In genomic region chr5:131585684-131586331, GRCm38 (mm10) we compare ENCODE assay signal across 8 mouse cellular contexts.
A peak's percentile ranks its signal among the peaks of the same experiment; 100 is the strongest.
DNase-seq lines count a peak whose midpoint lies in the region; ATAC-seq and TF ChIP-seq lines count a peak whose summit lies in the region.

No protein-coding gene starts in this region.

- H3K4me1 ChIP-seq in kidney, postnatal 0 days (replicated peaks; ENCODE audit: insufficient read depth, low read length), result peaks cover 26% of the 10 kb centered on the region
- H3K4me1 ChIP-seq in embryonic facial prominence, embryonic 15.5 days, result peaks cover 26% of the 10 kb centered on the region
- peaks cover 46% of the 10 kb centered on the region for H3K4me1 ChIP-seq in hindbrain, embryonic 10.5 days (replicated peaks)

- ATAC-seq in kidney, postnatal 0 days (replicated peaks; ENCODE audit: low FRiP score, low read depth), result no peak
- peak; percentile 43; the same call in 1 of the 2 replicates for ATAC-seq in embryonic facial prominence, embryonic 15.5 days (ENCODE audit: insufficient number of reproducible peaks, low FRiP score, low TSS enrichment, low read depth)
- no peak for ATAC-seq in CD4-positive, CD25-positive, alpha-beta regulatory T cell, adult 4 months
- no peak for ATAC-seq in erythroblast, adult 5-6 weeks (replicated peaks; ENCODE audit: low FRiP score, poor library complexity, severe bottlenecking)

- no peak overlapping the region for H3K4me3 ChIP-seq in kidney, postnatal 0 days (replicated peaks; ENCODE audit: low read depth, low read length)
- no peak overlapping the region for H3K4me3 ChIP-seq in embryonic facial prominence, embryonic 15.5 days (replicated peaks)
- peak overlapping the region; percentile 24; the same call in 1 of the 2 replicates for H3K4me3 ChIP-seq in hindbrain, embryonic 10.5 days

- 0 out of 2 replicates have a peak overlapping the region, but pooled peaks have one; percentile 31 for H3K9ac ChIP-seq in kidney, postnatal 0 days (ENCODE audit: low read depth, low read length)
- no peak overlapping the region for H3K9ac ChIP-seq in embryonic facial prominence, embryonic 15.5 days

- 14% methylated on average over 26 of the region's 26 CpGs for WGBS in kidney, postnatal 0 days
- 39% methylated on average over 26 of the region's 26 CpGs for WGBS in embryonic facial prominence, embryonic 15.5 days
- 34% methylated on average over 26 of the region's 26 CpGs for WGBS in hindbrain, embryonic 10.5 days

- H3K27me3 ChIP-seq in kidney, postnatal 0 days (ENCODE audit: insufficient read depth, low read length), result no peaks in the 10 kb centered on the region
- no peaks in the 10 kb centered on the region for H3K27me3 ChIP-seq in embryonic facial prominence, embryonic 15.5 days
- peaks cover 98% of the 10 kb centered on the region for H3K27me3 ChIP-seq in hindbrain, embryonic 10.5 days (ENCODE audit: insufficient read depth, poor library complexity, severe bottlenecking)

- TF ChIP-seq CTCF in kidney, postnatal 0 days (IDR thresholded peaks at IDR 0.05; ENCODE audit: low read depth), result no peak

- DNase-seq in kidney, postnatal 0 days (ENCODE audit: low spot score), result peak; percentile 86
- no peak for DNase-seq in kidney, adult 11 months
- DNase-seq in hindbrain, embryonic 10.5 days (ENCODE audit: low spot score), result peak; percentile 47
- peak; percentile 77 for DNase-seq in neural tube, embryonic 10.5 days (ENCODE audit: extremely low spot score, low spot score)
- DNase-seq in adrenal gland, adult 2 months, result no peak

- no peaks in the 10 kb centered on the region for H3K9me3 ChIP-seq in kidney, postnatal 0 days (replicated peaks; ENCODE audit: low read length)
- H3K9me3 ChIP-seq in embryonic facial prominence, embryonic 15.5 days (replicated peaks), result no peaks in the 10 kb centered on the region
- no peaks in the 10 kb centered on the region for H3K9me3 ChIP-seq in hindbrain, embryonic 10.5 days

- no peak overlapping the region for H3K27ac ChIP-seq in kidney, postnatal 0 days
- H3K27ac ChIP-seq in embryonic facial prominence, embryonic 15.5 days (replicated peaks), result no peak overlapping the region
- H3K27ac ChIP-seq in hindbrain, embryonic 10.5 days, result peak overlapping the region; percentile 69

- H3K4me2 ChIP-seq in kidney, postnatal 0 days (ENCODE audit: low read length), result peak overlapping the region; percentile 40
- H3K4me2 ChIP-seq in embryonic facial prominence, embryonic 15.5 days (replicated peaks), result peak overlapping the region; percentile 15; the same call in 1 of the 2 replicates

- no peaks in the 10 kb centered on the region for H3K36me3 ChIP-seq in kidney, postnatal 0 days (ENCODE audit: insufficient read depth, low read length)
- no peaks in the 10 kb centered on the region for H3K36me3 ChIP-seq in embryonic facial prominence, embryonic 15.5 days
- no peaks in the 10 kb centered on the region for H3K36me3 ChIP-seq in hindbrain, embryonic 10.5 days

Comparison
In these comparisons a context has a peak if more than half of its experiments do, and no peak if none do; other contexts are left out.
1. DNase-seq: peak in kidney, postnatal 0 days (single experiment), hindbrain, embryonic 10.5 days (single experiment) and neural tube, embryonic 10.5 days (single experiment); none in kidney, adult 11 months (single experiment) and adrenal gland, adult 2 months (single experiment).